Mouse (Mus musculus) heart, embryonic 14.5 days (tissue): ENCODE results near the gene Ndufaf2. TPM values are rescaled to one million over a fixed set of nuclear protein-coding genes. Genes with fewer than 3 reads are reported as not detected.

Experiments used
- ATAC-seq: fragments of 200-750 bp; cut with Nextera tagmentation; 2 replicates; pipeline ENCODE4 v1.8.0; 2017; ENCODE audit warnings: low read depth, moderate TSS enrichment; ENCODE audit not compliant: insufficient number of reproducible peaks, insufficient read depth, low FRiP score
- H3K27ac ChIP-seq, 2 experiments: fragments of 200-500 bp in 1 of 2; fragments of 300-500 bp in 1 of 2; sonication (generic) in 1 of 2; replicated peaks in 1 of 2; 2 replicates each; pipeline ENCODE4 v1.5.1; 2012 to 2014; ENCODE audit warnings: low read depth in 2 of 2, low read length in 2 of 2, control low read depth in 1 of 2, mild to moderate bottlenecking in 1 of 2, mixed read lengths in 1 of 2; ENCODE audit not compliant: control insufficient read depth in 1 of 2, insufficient read depth in 1 of 2
- H3K27me3 ChIP-seq: fragments of 300-500 bp; sonication (generic); 2 replicates; pipeline ENCODE4 v1.6.1; 2014; ENCODE audit warnings: mild to moderate bottlenecking, low read length, control low read depth; ENCODE audit not compliant: control insufficient read depth, insufficient read depth
- H3K36me3 ChIP-seq: fragments of 300-500 bp; sonication (generic); 2 replicates; pipeline ENCODE4 v1.6.1; 2014; ENCODE audit warnings: mild to moderate bottlenecking, control low read depth, low read length, mixed read lengths; ENCODE audit not compliant: control insufficient read depth, insufficient read depth
- H3K4me1 ChIP-seq, 2 experiments: fragments of 200-500 bp in 1 of 2; fragments of 300-500 bp in 1 of 2; sonication (generic) in 1 of 2; 2 replicates each; pipeline ENCODE4 v1.6.1; 2012 to 2014; ENCODE audit warnings: low read length in 2 of 2, control low read depth in 1 of 2, mixed read lengths in 1 of 2; ENCODE audit not compliant: control insufficient read depth in 2 of 2, insufficient read depth in 2 of 2
- H3K4me2 ChIP-seq: fragments of 300-500 bp; sonication (generic); 2 replicates; pipeline ENCODE4 v1.6.1; 2014; ENCODE audit warnings: mild to moderate bottlenecking, low read length
- H3K4me3 ChIP-seq, 2 experiments: fragments of 200-500 bp in 1 of 2; fragments of 300-500 bp in 1 of 2; sonication (generic) in 1 of 2; 2 replicates each; pipeline ENCODE4 v1.5.1; 2012 to 2014; ENCODE audit warnings: low read length in 2 of 2, mild to moderate bottlenecking in 2 of 2, control low read depth in 1 of 2, low read depth in 1 of 2, moderate library complexity in 1 of 2; ENCODE audit not compliant: control insufficient read depth in 1 of 2, insufficient read depth in 1 of 2
- H3K9ac ChIP-seq: fragments of 300-500 bp; sonication (generic); 2 replicates; pipeline ENCODE4 v1.6.1; 2014; ENCODE audit warnings: mild to moderate bottlenecking, low read length
- H3K9me3 ChIP-seq: fragments of 300-500 bp; sonication (generic); 2 replicates; pipeline ENCODE4 v1.6.1; 2016; ENCODE audit warnings: low read length, control low read depth; ENCODE audit not compliant: control insufficient read depth
- WGBS: fragments of 180-500 bp; shearing (Covaris S2); extraction: QIAGEN DNeasy Blood & Tissue Kit; methylation state at CpG from one replicate; pipeline ENCODE4 v1.1.7; 2014; 5-methylcytosine and 5-hydroxymethylcytosine counted together
- polyA plus RNA-seq: library from polyadenylated mRNA; unstranded; fragments of >200 nt; fragmentation: Nextera tagmentation; extraction: Ambion mirVana; gene quantifications from 2 replicates; pipeline ENCODE4 v1.2.1, GENCODE M21; 2014

Ndufaf2 gene
- polyA plus RNA-seq: 56.8 and 58.1 TPM in 2 replicates

GRCm38 (mm10) chr13:108158465-108159240 is at the start of gene Ndufaf2, which contains the start of gene Ercc8:
TSS of gene Ndufaf2 (minus strand) at chr13:108158623.
TSS of gene Ercc8 (plus strand) at chr13:108158731.
- Histone ChIP-seq H3K4me1 (peaks cover 3 to 9% of the 10 kb centered on the region in 2 experiments; a peak in 2 of 4 replicates), H3K27ac (peak within 1 kb of the TSS in 1 of 2 experiments; percentile 24; a peak in 1 of 4 replicates), H3K4me2 (peak within 1 kb of the TSS; percentile 85), H3K27me3 (no peaks in the 10 kb centered on the region), H3K9ac (peak within 1 kb of the TSS; percentile 85), H3K4me3 (peak within 1 kb of the TSS; percentile 90 to 95), H3K9me3 (no peaks in the 10 kb centered on the region), H3K36me3 (peaks cover 14% of the 10 kb centered on the region)
- WGBS: under 1% methylated on average over 47 of the region's 47 CpGs
- ATAC-seq: peak; percentile 94

GRCm38 (mm10) chr13:108208090-108208489 is 49.7 kb upstream of the Ndufaf2 start:
- Histone ChIP-seq H3K9ac (no peak overlapping the region), H3K4me2 (no peak overlapping the region), H3K9me3 (no peaks in the 10 kb centered on the region), H3K4me1 (peaks cover 0 to 2% of the 10 kb centered on the region in 2 experiments; a peak in 1 of 4 replicates), H3K36me3 (no peaks in the 10 kb centered on the region), H3K27ac (no peak overlapping the region), H3K27me3 (peaks cover 14% of the 10 kb centered on the region), H3K4me3 (no peak overlapping the region)
- 67% methylated on average over 5 of the region's 5 CpGs for WGBS
- no peak for ATAC-seq

GRCm38 (mm10) chr13:108207447-108207846 is 49.0 kb upstream of the Ndufaf2 start:
- Histone ChIP-seq H3K9me3 (no peaks in the 10 kb centered on the region), H3K27ac (no peak overlapping the region), H3K27me3 (peaks cover 8% of the 10 kb centered on the region; the same call in 1 of the 2 replicates), H3K36me3 (no peaks in the 10 kb centered on the region), H3K4me1 (peaks cover 0 to 2% of the 10 kb centered on the region in 2 experiments; a peak in 1 of 4 replicates), H3K4me2 (no peak overlapping the region), H3K4me3 (no peak overlapping the region), H3K9ac (no peak overlapping the region)
- ATAC-seq: no peak
- WGBS: 84% methylated on average over 2 of the region's 2 CpGs

- Histone ChIP-seq H3K9me3 (no peaks in the 10 kb centered on the region), H3K9ac (no peak overlapping the region), H3K4me2 (no peak overlapping the region), H3K4me1 (peaks cover 0 to 2% of the 10 kb centered on the region in 2 experiments; a peak in 1 of 4 replicates), H3K27ac (no peak overlapping the region), H3K27me3 (no peaks in the 10 kb centered on the region), H3K36me3 (no peaks in the 10 kb centered on the region), H3K4me3 (no peak overlapping the region)
- WGBS: 87% methylated on average over 3 of the region's 3 CpGs
- no peak for ATAC-seq
Measured at GRCm38 (mm10) chr13:108204857-108205256, 46.4 kb upstream of the Ndufaf2 start.

- ATAC-seq: no peak
- Histone ChIP-seq H3K27ac (no peak overlapping the region), H3K9me3 (no peaks in the 10 kb centered on the region), H3K27me3 (no peaks in the 10 kb centered on the region), H3K4me2 (no peak overlapping the region), H3K4me1 (no peaks in the 10 kb centered on the region), H3K9ac (no peak overlapping the region), H3K36me3 (peaks cover 24% of the 10 kb centered on the region), H3K4me3 (no peak overlapping the region)
- 84% methylated on average over 6 of the region's 6 CpGs for WGBS
Measured at GRCm38 (mm10) chr13:108195474-108195873, 37.1 kb upstream of the Ndufaf2 start.

GRCm38 (mm10) chr13:108191074-108191720 is 32.8 kb upstream of the Ndufaf2 start:
- H3K4me3 ChIP-seq: no peak overlapping the region
- H3K9me3 ChIP-seq: no peaks in the 10 kb centered on the region
- WGBS: 48% methylated on average over 11 of the region's 11 CpGs

GRCm38 (mm10) chr13:108187994-108188393 is 29.6 kb upstream of the Ndufaf2 start:
- WGBS: 91% methylated on average over 4 of the region's 4 CpGs
- ATAC-seq: no peak
- no peaks in the 10 kb centered on the region for H3K9me3 ChIP-seq
- peaks cover 37% of the 10 kb centered on the region for H3K36me3 ChIP-seq
- no peak overlapping the region for H3K27ac ChIP-seq
- no peaks in the 10 kb centered on the region for H3K4me1 ChIP-seq
- no peaks in the 10 kb centered on the region for H3K27me3 ChIP-seq
- H3K9ac ChIP-seq: no peak overlapping the region
- H3K4me2 ChIP-seq: no peak overlapping the region
- H3K4me3 ChIP-seq: no peak overlapping the region

More at GRCm38 (mm10) chr13:108191074-108191720, 32.8 kb upstream of the Ndufaf2 start:
- no peak for ATAC-seq
- Histone ChIP-seq H3K27me3 (no peaks in the 10 kb centered on the region), H3K4me1 (no peaks in the 10 kb centered on the region), H3K4me2 (no peak overlapping the region), H3K36me3 (peaks cover 36% of the 10 kb centered on the region), H3K9ac (no peak overlapping the region), H3K27ac (no peak overlapping the region)
